Mouse (Mus musculus) neural tube, embryonic 11.5 days (tissue): ENCODE results near the gene Scgb3a1. TPM values are rescaled to one million over a fixed set of nuclear protein-coding genes. Genes with fewer than 3 reads are reported as not detected.
A peak's percentile ranks its signal among the peaks of the same experiment; 100 is the strongest.

Experiments used
- ATAC-seq: fragments of 200-750 bp; cut with Nextera tagmentation; 2 replicates; pipeline ENCODE4 v1.8.0; 2017; ENCODE audit warnings: moderate number of reproducible peaks, mild to moderate bottlenecking, moderate TSS enrichment, moderate library complexity; ENCODE audit not compliant: insufficient read depth, low FRiP score, low TSS enrichment
- DNase-seq: peaks from one replicate; pipeline ENCODE4 v3.0.0-alpha.2; 2015; ENCODE audit warnings: low spot score
- H3K27ac ChIP-seq: fragments of 300-500 bp; sonication (generic); 2 replicates; pipeline ENCODE4 v1.5.1; 2014; ENCODE audit warnings: low read depth, mild to moderate bottlenecking, low read length
- H3K27me3 ChIP-seq: fragments of 300-500 bp; sonication (generic); 2 replicates; pipeline ENCODE4 v1.6.1; 2014; ENCODE audit warnings: mild to moderate bottlenecking, low read length, mixed read lengths; ENCODE audit not compliant: control insufficient read depth, insufficient read depth
- H3K36me3 ChIP-seq: fragments of 300-500 bp; sonication (generic); 2 replicates; pipeline ENCODE4 v1.6.1; 2014; ENCODE audit warnings: mild to moderate bottlenecking, low read length, moderate library complexity, mixed read lengths; ENCODE audit not compliant: control insufficient read depth, insufficient read depth
- H3K4me1 ChIP-seq: fragments of 300-500 bp; sonication (generic); 2 replicates; pipeline ENCODE4 v1.6.1; 2014; ENCODE audit warnings: low read length, mixed read lengths; ENCODE audit not compliant: control insufficient read depth, insufficient read depth
- H3K4me2 ChIP-seq: fragments of 300-500 bp; sonication (generic); 2 replicates; pipeline ENCODE4 v1.6.1; 2014; ENCODE audit warnings: low read depth, mild to moderate bottlenecking, moderate library complexity
- H3K4me3 ChIP-seq: fragments of 300-500 bp; sonication (generic); 2 replicates; pipeline ENCODE4 v1.5.1; 2014; ENCODE audit warnings: low read depth, low read length
- H3K9ac ChIP-seq: fragments of 300-500 bp; sonication (generic); 2 replicates; pipeline ENCODE4 v1.6.1; 2014; ENCODE audit warnings: mild to moderate bottlenecking, low read length
- H3K9me3 ChIP-seq: fragments of 300-500 bp; sonication (generic); 2 replicates; pipeline ENCODE4 v1.6.1; 2016; ENCODE audit warnings: low read length; ENCODE audit not compliant: control insufficient read depth
- WGBS: fragments of 180-500 bp; shearing (Covaris S2); extraction: QIAGEN DNeasy Blood & Tissue Kit; methylation state at CpG from one replicate; pipeline ENCODE4 v1.1.7; 2014; 5-methylcytosine and 5-hydroxymethylcytosine counted together
- polyA plus RNA-seq: library from polyadenylated mRNA; unstranded; fragments of >200 nt; fragmentation: Nextera tagmentation; extraction: Ambion mirVana; gene quantifications from 2 replicates; pipeline ENCODE4 v1.2.1, GENCODE M21; 2014

Gene Scgb3a1
- polyA plus RNA-seq, 1 experiment from 2014 or later: not detected

DNA sequence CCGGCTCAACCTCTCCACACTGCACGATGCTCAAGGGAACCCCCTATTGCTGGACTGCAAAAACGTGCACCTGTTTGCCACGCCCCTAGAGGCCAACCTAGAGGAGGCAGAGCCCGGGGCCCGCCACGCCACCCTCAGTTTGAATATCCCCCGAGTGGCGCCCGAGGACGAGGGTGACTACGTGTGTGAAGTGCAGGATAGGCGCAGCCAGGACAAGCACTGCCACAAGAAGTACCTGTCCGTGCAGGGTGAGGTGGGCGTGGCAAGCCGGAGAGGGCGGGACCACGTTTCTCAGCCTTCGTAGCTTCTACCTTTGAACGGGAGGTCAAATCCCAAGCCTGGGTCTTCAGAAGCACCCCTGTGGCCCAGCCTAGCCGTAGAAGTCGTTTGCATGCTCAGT is 29.3 kb upstream of the Scgb3a1 start:
- WGBS: 7% methylated on average over 22 of the region's 22 CpGs
- Histone ChIP-seq H3K4me2 (0 out of 2 replicates have a peak overlapping the region, but pooled peaks have one; percentile 9), H3K4me3 (no peak overlapping the region), H3K27me3 (peaks cover 39% of the 10 kb centered on the region), H3K9me3 (no peaks in the 10 kb centered on the region), H3K27ac (no peak overlapping the region), H3K4me1 (no peaks in the 10 kb centered on the region; the same call in 1 of the 2 replicates), H3K9ac (no peak overlapping the region), H3K36me3 (no peaks in the 10 kb centered on the region)
- DNase-seq (no peak), ATAC-seq (no peak)

GRCm38 (mm10) chr11:49635671-49636070 is 27.7 kb upstream of the Scgb3a1 start:
- WGBS: 68% methylated on average over 6 of the region's 6 CpGs
- Histone ChIP-seq H3K27me3 (peaks cover 39% of the 10 kb centered on the region), H3K27ac (no peak overlapping the region), H3K4me2 (no peak overlapping the region), H3K9ac (no peak overlapping the region), H3K36me3 (no peaks in the 10 kb centered on the region), H3K4me3 (no peak overlapping the region), H3K4me1 (no peaks in the 10 kb centered on the region; the same call in 1 of the 2 replicates), H3K9me3 (no peaks in the 10 kb centered on the region)
- DNase-seq (no peak), ATAC-seq (no peak)

DNA sequence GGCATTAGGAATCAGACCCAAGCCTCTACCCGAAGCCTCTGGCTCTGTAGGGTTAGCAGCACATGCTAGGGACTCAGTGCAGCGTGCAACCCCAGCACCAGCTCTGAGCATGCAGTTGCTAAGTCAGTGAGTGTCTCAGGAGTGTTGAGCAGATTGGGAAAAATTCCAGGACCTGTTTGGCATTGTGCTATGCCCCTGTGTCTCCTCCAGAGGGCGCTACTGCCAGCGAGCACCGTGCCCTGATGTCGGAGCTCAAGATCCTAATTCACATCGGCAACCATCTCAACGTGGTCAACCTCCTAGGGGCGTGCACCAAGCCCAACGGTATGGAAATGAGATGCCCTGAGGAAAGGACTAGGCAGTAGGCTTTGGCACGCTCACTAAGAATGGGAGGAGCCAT is 27.0 kb upstream of the Scgb3a1 start:
- Histone ChIP-seq H3K4me3 (no peak overlapping the region), H3K27ac (no peak overlapping the region), H3K27me3 (peaks cover 39% of the 10 kb centered on the region), H3K4me1 (no peaks in the 10 kb centered on the region; the same call in 1 of the 2 replicates), H3K36me3 (no peaks in the 10 kb centered on the region), H3K9ac (no peak overlapping the region), H3K4me2 (no peak overlapping the region), H3K9me3 (no peaks in the 10 kb centered on the region)
- ATAC-seq (peak; percentile 18; the same call in 1 of the 2 replicates), DNase-seq (peak; percentile 30)
- WGBS: 4% methylated on average over 11 of the region's 11 CpGs

GRCm38 (mm10) chr11:49645677-49646076 is 17.7 kb upstream of the Scgb3a1 start:
- no peak overlapping the region for H3K4me3 ChIP-seq
- H3K27ac ChIP-seq: no peak overlapping the region
- H3K9ac ChIP-seq: no peak overlapping the region
- ATAC-seq: no peak
- H3K9me3 ChIP-seq: no peaks in the 10 kb centered on the region
- H3K4me2 ChIP-seq: no peak overlapping the region
- 0 out of 2 replicates have a peak, but pooled peaks cover 2% of the 10 kb centered on the region for H3K4me1 ChIP-seq
- WGBS: 53% methylated on average over 8 of the region's 8 CpGs
- no peaks in the 10 kb centered on the region for H3K27me3 ChIP-seq
- DNase-seq: no peak
- H3K36me3 ChIP-seq: no peaks in the 10 kb centered on the region

DNA sequence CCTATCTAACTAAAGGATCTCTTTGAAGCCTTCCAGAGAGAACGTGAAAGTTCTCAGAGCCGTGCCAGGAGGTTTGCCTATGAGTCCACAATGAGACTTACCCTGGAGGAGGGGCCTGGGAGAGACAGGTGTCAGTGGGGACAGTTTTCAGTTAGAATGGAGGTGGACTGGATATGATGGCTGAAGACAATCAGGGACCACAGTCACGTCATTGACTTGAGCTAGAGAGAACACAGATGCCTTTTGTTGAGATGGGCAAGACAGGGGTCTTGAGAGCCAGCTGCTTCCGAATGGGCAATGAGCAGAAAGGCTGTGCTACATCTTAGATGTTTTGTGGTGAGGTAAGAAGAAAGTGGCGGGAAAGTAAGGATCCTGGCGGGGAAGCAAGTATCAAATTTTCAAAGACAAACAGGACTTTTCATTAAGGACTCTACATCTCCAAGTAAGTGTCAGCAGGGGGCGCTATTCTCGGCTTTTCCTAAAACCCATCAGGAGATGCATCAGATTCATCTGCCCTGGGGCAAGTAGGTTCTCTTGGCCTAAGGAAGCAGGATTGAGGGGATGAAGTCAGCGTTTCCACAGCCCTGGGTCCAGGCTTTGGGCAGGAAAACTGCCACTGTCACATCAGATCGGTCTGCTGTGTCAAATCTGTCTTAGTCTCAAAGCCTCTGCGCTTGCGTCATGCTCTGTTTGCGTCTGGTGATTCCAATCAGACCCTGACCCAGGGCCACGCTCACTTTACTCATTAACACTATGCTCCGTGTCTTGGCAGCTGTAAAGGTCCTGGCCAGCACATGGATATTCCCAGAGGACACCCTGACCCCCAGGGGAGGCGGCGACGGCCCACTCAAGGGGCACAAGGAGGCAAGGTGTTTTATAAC is 13.1 kb upstream of the Scgb3a1 start:
- DNase-seq (peak; percentile 50), ATAC-seq (no peak)
- Histone ChIP-seq H3K4me2 (no peak overlapping the region), H3K36me3 (no peaks in the 10 kb centered on the region), H3K27me3 (no peaks in the 10 kb centered on the region), H3K27ac (no peak overlapping the region; the same call in 1 of the 2 replicates), H3K9me3 (no peaks in the 10 kb centered on the region), H3K4me3 (no peak overlapping the region), H3K4me1 (0 out of 2 replicates have a peak, but pooled peaks cover 3% of the 10 kb centered on the region), H3K9ac (no peak overlapping the region)
- 62% methylated on average over 18 of the region's 18 CpGs for WGBS

GRCm38 (mm10) chr11:49650994-49651761 is 12.2 kb upstream of the Scgb3a1 start:
- Histone ChIP-seq H3K4me2 (no peak overlapping the region), H3K4me1 (0 out of 2 replicates have a peak, but pooled peaks cover 3% of the 10 kb centered on the region), H3K27me3 (no peaks in the 10 kb centered on the region), H3K27ac (no peak overlapping the region; the same call in 1 of the 2 replicates), H3K9ac (no peak overlapping the region), H3K36me3 (no peaks in the 10 kb centered on the region), H3K4me3 (no peak overlapping the region), H3K9me3 (no peaks in the 10 kb centered on the region)
- ATAC-seq: no peak
- no peak for DNase-seq
- 77% methylated on average over 16 of the region's 16 CpGs for WGBS

DNA sequence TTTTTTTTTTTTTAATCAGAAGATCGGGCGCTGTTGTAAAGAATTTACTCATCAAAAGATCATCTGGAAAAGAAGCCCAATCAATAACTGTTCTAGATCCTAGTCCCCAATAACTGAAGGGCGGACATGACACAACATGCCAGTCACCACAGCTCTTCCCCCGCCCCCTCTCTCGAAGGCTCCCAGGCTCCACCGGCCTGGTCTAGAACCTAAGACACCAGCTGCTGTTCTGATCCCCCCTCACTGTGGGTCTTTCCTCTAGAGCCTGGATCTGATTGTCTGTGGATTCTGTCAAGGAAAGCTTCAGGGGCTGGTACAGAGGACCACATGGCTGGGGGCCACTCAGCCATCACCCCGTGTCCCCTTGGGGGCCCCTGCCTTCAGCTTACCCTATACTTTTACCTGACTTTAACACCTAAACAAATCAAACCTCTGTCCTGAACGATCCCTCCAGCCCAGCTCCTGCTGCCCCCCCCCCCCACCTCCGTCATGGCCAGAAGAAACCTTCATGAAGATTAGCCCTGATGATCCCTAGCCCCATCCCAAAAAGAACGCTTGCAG is 11.6 kb upstream of the Scgb3a1 start:
- no peak for DNase-seq

DNA sequence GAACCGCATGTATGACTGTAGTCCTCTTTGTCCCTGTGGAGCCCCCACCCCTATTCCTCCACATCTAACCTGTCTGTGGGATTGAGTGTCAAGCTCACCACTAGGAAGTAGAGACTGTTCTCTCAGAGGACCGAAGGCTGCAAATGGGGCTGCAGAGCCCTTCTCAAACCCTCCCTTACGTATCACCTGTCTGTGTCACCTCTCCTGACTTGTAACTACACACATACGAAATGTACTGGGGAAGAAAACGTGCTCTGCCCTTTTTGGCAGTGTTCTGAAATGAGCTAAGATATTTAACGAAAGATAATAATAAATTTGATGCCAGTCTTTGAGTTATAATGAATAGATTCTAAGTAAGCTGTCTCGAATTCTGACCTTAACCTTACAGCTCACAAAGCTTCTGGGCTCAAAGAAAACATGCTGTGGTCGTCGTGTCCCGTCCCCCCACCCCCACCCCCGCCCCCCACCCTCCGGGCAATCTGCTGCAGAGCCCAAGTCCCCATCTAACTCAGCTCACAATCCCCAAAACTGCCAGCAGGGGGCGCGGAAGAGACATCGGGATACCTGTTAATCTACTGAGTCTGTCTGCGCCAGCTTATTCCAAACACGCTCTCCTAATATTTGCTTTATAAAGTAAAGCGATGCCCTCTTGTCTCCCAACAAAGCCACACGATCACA is 10.9 kb upstream of the Scgb3a1 start:
- WGBS: 31% methylated on average over 19 of the region's 19 CpGs
- peak; percentile 85 for DNase-seq
- no peaks in the 10 kb centered on the region for H3K36me3 ChIP-seq
- H3K27me3 ChIP-seq: no peaks in the 10 kb centered on the region
- H3K4me2 ChIP-seq: peak overlapping the region; percentile 12; the same call in 1 of the 2 replicates
- H3K4me3 ChIP-seq: no peak overlapping the region
- no peaks in the 10 kb centered on the region for H3K9me3 ChIP-seq
- H3K4me1 ChIP-seq: 0 out of 2 replicates have a peak, but pooled peaks cover 3% of the 10 kb centered on the region
- no peak overlapping the region for H3K9ac ChIP-seq
- H3K27ac ChIP-seq: no peak overlapping the region
- peak; percentile 64; the same call in 1 of the 2 replicates for ATAC-seq

More for the DNA sequence above, 11.6 kb upstream of the Scgb3a1 start:
- Histone ChIP-seq H3K4me2 (no peak overlapping the region), H3K27ac (no peak overlapping the region), H3K4me3 (no peak overlapping the region), H3K9me3 (no peaks in the 10 kb centered on the region), H3K9ac (no peak overlapping the region), H3K4me1 (0 out of 2 replicates have a peak, but pooled peaks cover 3% of the 10 kb centered on the region), H3K36me3 (no peaks in the 10 kb centered on the region), H3K27me3 (no peaks in the 10 kb centered on the region)
- 85% methylated on average over 10 of the region's 10 CpGs for WGBS
- no peak for ATAC-seq
